Comparison of ENCODE assay signal across 23 mouse cellular contexts in the genomic region with DNA sequence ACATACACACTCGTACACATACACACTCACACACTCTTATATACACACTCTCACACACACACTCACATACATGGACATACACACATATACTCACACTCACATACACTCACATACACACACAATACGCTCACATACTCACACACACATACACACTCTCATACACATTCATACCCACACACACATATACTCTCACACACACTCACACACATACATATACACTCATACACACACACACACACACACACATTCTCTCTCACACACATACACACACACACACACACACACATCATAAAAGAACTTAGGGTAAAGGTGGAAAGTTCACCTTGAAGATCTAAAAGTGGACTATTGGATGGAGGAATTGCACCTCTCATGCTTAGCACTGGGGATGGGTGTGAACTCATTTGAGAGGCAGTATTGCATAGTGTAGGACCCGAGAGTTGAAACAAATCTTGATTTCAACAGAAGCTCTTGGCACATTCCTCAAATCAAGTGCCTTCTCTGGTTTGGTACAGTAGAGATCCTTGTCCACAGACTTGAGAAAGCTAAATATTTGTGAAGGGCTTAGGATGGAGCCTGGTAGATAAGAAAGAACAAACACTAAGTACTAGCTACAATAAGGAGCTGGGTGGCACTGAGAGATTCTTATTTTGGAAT.
DNase-seq lines count a peak whose midpoint lies in the region; ATAC-seq and TF ChIP-seq lines count a peak whose summit lies in the region.
"Had no signal": no experiment of that assay in that cellular context is flagged by ENCODE, and none has a peak within 500 bp of the region (broad histone marks: within the 10 kb centered on the region; RNA-seq: fewer than 3 reads in every experiment).

No protein-coding gene starts in this region.

- H3K27me3 ChIP-seq in embryonic facial prominence, embryonic 13.5 days, result no peaks in the 10 kb centered on the region
- H3K27me3 ChIP-seq in embryonic facial prominence, embryonic 10.5 days (replicated peaks; ENCODE audit: low read depth, poor library complexity, severe bottlenecking), result no peaks in the 10 kb centered on the region
- no peaks in the 10 kb centered on the region for H3K27me3 ChIP-seq in midbrain, postnatal 0 days (ENCODE audit: insufficient read depth, low read length)
- H3K27me3 ChIP-seq in midbrain, embryonic 13.5 days, result no peaks in the 10 kb centered on the region
- no peaks in the 10 kb centered on the region for H3K27me3 ChIP-seq in heart, embryonic 12.5 days (replicated peaks)
- H3K27me3 ChIP-seq: embryonic facial prominence, embryonic 12.5 days; forebrain, embryonic 12.5 days; heart, embryonic 15.5 days had no signal

- no peak overlapping the region for H3K4me3 ChIP-seq in embryonic facial prominence, embryonic 13.5 days
- H3K4me3 ChIP-seq in embryonic facial prominence, embryonic 10.5 days, result no peak overlapping the region
- no peak overlapping the region for H3K4me3 ChIP-seq in midbrain, postnatal 0 days (ENCODE audit: low read depth, low read length)
- no peak overlapping the region for H3K4me3 ChIP-seq in midbrain, embryonic 13.5 days (replicated peaks)
- H3K4me3 ChIP-seq in heart, embryonic 12.5 days, result no peak overlapping the region
- H3K4me3 ChIP-seq: embryonic facial prominence, embryonic 12.5 days; forebrain, embryonic 12.5 days; heart, embryonic 10.5 days; heart, embryonic 15.5 days; hindbrain, embryonic 10.5 days had no signal

- 84% methylated on average over 3 of the region's 3 CpGs for WGBS in embryonic facial prominence, embryonic 13.5 days
- 84% methylated on average over 3 of the region's 3 CpGs for WGBS in embryonic facial prominence, embryonic 10.5 days
- 89% methylated on average over 3 of the region's 3 CpGs for WGBS in midbrain, postnatal 0 days
- 79% methylated on average over 3 of the region's 3 CpGs for WGBS in midbrain, embryonic 13.5 days
- WGBS in heart, embryonic 12.5 days, result 67% methylated on average over 3 of the region's 3 CpGs

- DNase-seq in embryonic facial prominence, embryonic 10.5 days (ENCODE audit: low spot score), result no peak
- DNase-seq in midbrain, postnatal 0 days (ENCODE audit: low spot score), result no peak
- DNase-seq in lung, postnatal 25 days (ENCODE audit: low spot score), result peak; percentile 89
- DNase-seq in cerebellum, adult 11 months, result no peak
- DNase-seq: adrenal gland, adult 8-10 months; adrenal gland, postnatal 36 days; B cell, adult 2 months; cerebellum, adult 8-10 months; cerebellum, postnatal 14 days; embryo, embryonic 11 days; gastrocnemius, postnatal 10 days; heart, adult 18-20 months; heart, postnatal 14 days had no signal

- no peaks in the 10 kb centered on the region for H3K4me1 ChIP-seq in embryonic facial prominence, embryonic 13.5 days
- H3K4me1 ChIP-seq in embryonic facial prominence, embryonic 10.5 days, result no peaks in the 10 kb centered on the region
- no peaks in the 10 kb centered on the region for H3K4me1 ChIP-seq in midbrain, postnatal 0 days (ENCODE audit: insufficient read depth, low read length)
- no peaks in the 10 kb centered on the region for H3K4me1 ChIP-seq in midbrain, embryonic 13.5 days (replicated peaks)
- peaks cover 36% of the 10 kb centered on the region for H3K4me1 ChIP-seq in heart, embryonic 12.5 days (replicated peaks)
- H3K4me1 ChIP-seq: embryonic facial prominence, embryonic 12.5 days; forebrain, embryonic 12.5 days; hindbrain, embryonic 10.5 days had no signal

- ATAC-seq in embryonic facial prominence, embryonic 13.5 days (ENCODE audit: insufficient number of reproducible peaks, insufficient read depth, low FRiP score, low TSS enrichment, low read depth), result peak; percentile 6; the same call in 1 of the 2 replicates
- ATAC-seq in midbrain, postnatal 0 days (ENCODE audit: low FRiP score), result 0 out of 2 replicates have a peak, but pooled peaks have one; percentile 23
- ATAC-seq in midbrain, embryonic 13.5 days, result no peak
- ATAC-seq in heart, embryonic 12.5 days (ENCODE audit: insufficient number of reproducible peaks, low FRiP score), result no peak
- ATAC-seq: CD4-positive, CD25-positive, alpha-beta regulatory T cell, adult 4 months had no signal

- no peak overlapping the region for H3K9ac ChIP-seq in embryonic facial prominence, embryonic 13.5 days
- no peak overlapping the region for H3K9ac ChIP-seq in midbrain, postnatal 0 days (replicated peaks; ENCODE audit: low read length, poor library complexity, severe bottlenecking)
- H3K9ac ChIP-seq in midbrain, embryonic 13.5 days (replicated peaks), result no peak overlapping the region
- H3K9ac ChIP-seq in heart, embryonic 12.5 days, result no peak overlapping the region
- H3K9ac ChIP-seq: embryonic facial prominence, embryonic 12.5 days; forebrain, embryonic 12.5 days; heart, embryonic 15.5 days had no signal

- no peak overlapping the region for H3K27ac ChIP-seq in embryonic facial prominence, embryonic 13.5 days
- no peak overlapping the region for H3K27ac ChIP-seq in embryonic facial prominence, embryonic 10.5 days (replicated peaks)
- H3K27ac ChIP-seq in midbrain, postnatal 0 days (ENCODE audit: low read depth, low read length), result no peak overlapping the region
- H3K27ac ChIP-seq in midbrain, embryonic 13.5 days, result no peak overlapping the region
- H3K27ac ChIP-seq in heart, embryonic 12.5 days (ENCODE audit: poor library complexity, severe bottlenecking), result no peak overlapping the region
- H3K27ac ChIP-seq: embryonic facial prominence, embryonic 12.5 days; forebrain, embryonic 12.5 days; heart, embryonic 10.5 days; heart, embryonic 15.5 days; hindbrain, embryonic 10.5 days had no signal

- no peaks in the 10 kb centered on the region for H3K9me3 ChIP-seq in embryonic facial prominence, embryonic 13.5 days
- no peaks in the 10 kb centered on the region for H3K9me3 ChIP-seq in embryonic facial prominence, embryonic 10.5 days
- no peaks in the 10 kb centered on the region for H3K9me3 ChIP-seq in midbrain, postnatal 0 days (ENCODE audit: low read length)
- H3K9me3 ChIP-seq in midbrain, embryonic 13.5 days, result no peaks in the 10 kb centered on the region
- H3K9me3 ChIP-seq in heart, embryonic 12.5 days (replicated peaks), result no peaks in the 10 kb centered on the region
- H3K9me3 ChIP-seq: embryonic facial prominence, embryonic 12.5 days; forebrain, embryonic 12.5 days; G1E; heart, embryonic 10.5 days; heart, embryonic 15.5 days; hindbrain, embryonic 10.5 days had no signal

- no peaks in the 10 kb centered on the region for H3K36me3 ChIP-seq in embryonic facial prominence, embryonic 13.5 days
- no peaks in the 10 kb centered on the region for H3K36me3 ChIP-seq in embryonic facial prominence, embryonic 10.5 days (replicated peaks)
- H3K36me3 ChIP-seq in midbrain, postnatal 0 days (ENCODE audit: insufficient read depth, low read length), result no peaks in the 10 kb centered on the region
- H3K36me3 ChIP-seq in midbrain, embryonic 13.5 days, result no peaks in the 10 kb centered on the region
- peaks cover 5% of the 10 kb centered on the region; the same call in 1 of the 2 replicates for H3K36me3 ChIP-seq in heart, embryonic 12.5 days
- H3K36me3 ChIP-seq: embryonic facial prominence, embryonic 12.5 days; forebrain, embryonic 12.5 days; G1E; heart, embryonic 10.5 days; heart, embryonic 15.5 days; hindbrain, embryonic 10.5 days had no signal

- TF ChIP-seq CTCF in midbrain, postnatal 0 days (IDR thresholded peaks at IDR 0.05), result no peak

- no peak overlapping the region for H3K4me2 ChIP-seq in embryonic facial prominence, embryonic 13.5 days
- H3K4me2 ChIP-seq in midbrain, postnatal 0 days (ENCODE audit: low read depth, low read length, poor library complexity, severe bottlenecking), result no peak overlapping the region
- H3K4me2 ChIP-seq in midbrain, embryonic 13.5 days (replicated peaks), result no peak overlapping the region
- no peak overlapping the region for H3K4me2 ChIP-seq in heart, embryonic 12.5 days
- H3K4me2 ChIP-seq: embryonic facial prominence, embryonic 12.5 days; forebrain, embryonic 12.5 days; heart, embryonic 15.5 days had no signal

Comparison
In these comparisons a context has a peak if more than half of its experiments do, and no peak if none do; other contexts are left out.
1. ATAC-seq: peak in embryonic facial prominence, embryonic 13.5 days (single experiment) and midbrain, postnatal 0 days (single experiment); none in midbrain, embryonic 13.5 days (single experiment) and heart, embryonic 12.5 days (single experiment).